Mouse (Mus musculus) embryo, embryonic 11.5 days (tissue): Measurements from ENCODE around the gene Rbm38.

ENCODE experiments used
- DNase-seq: peaks from one replicate; pipeline ENCODE4 v3.0.0-alpha.2; 2012; ENCODE audit warnings: low read depth, low spot score

Rbm38 gene

DNA sequence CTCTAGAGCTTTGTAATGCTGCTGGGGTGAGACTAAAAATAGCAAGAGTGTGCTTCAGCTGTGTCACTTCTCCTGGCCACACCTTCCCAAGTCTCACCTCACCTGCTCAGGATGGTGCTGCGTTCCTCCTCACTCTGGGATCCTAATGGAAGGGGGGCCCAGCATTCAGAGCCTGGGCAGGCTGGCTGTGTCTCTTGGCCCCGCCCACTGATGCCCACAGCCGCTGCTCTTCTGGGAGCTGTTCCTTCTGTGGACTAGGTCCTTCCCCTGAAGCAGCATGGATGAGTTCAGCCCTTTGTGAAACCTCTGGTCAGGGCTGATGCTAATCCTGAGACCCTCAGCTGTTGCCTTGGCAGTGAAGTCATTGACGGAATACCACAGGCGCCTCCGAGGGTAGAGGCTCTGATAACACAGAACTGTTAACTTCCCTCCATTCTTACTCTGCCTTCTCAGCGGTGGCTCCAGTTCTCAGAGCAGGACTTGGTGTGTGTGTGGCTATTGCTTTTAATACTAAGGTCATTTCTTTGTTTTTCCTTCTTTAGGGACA is 5.5 kb upstream of the Rbm38 start:
- no peak for DNase-seq

DNA sequence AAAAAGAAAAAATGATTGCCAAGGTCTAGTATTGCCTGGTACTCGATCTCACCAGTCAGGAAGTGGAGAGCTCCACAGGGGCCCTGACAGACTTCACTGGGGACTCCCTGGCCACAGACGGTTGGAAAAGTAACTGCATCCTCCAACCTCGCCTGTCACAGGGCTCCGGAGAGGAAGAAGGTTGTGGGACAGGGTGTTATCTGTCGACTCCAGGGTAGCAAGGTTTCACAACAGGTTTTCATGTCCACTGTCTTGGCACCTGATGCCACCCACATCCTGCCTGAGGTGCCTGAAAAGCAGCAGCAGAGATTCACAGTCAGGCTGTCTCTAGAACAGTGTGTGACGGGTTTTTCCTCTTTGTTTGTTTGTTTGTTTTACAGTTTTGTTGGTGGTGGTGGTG is 2.4 kb upstream of the Rbm38 start:
- no peak for DNase-seq

DNA sequence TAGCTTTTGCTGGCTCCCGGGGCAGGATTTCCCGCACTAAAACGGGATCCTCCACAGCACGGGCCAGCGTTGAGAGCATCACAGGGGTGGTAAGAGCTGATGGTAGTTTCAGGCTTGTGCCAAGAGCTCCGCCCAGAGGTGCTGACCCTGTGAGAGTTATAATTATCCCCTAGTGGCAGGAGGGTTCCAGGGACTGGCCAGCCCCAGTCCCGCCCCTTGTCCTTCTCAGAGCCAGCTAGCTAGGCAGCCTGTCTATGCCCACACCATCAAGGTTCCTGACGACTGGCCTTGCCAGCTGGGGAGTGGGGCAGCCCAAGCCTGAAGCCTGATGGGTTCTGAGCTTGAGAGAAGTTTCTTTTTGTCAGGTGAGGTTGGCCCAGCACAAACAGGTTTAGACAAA is 1.7 kb upstream of the Rbm38 start:
- DNase-seq: no peak

DNA sequence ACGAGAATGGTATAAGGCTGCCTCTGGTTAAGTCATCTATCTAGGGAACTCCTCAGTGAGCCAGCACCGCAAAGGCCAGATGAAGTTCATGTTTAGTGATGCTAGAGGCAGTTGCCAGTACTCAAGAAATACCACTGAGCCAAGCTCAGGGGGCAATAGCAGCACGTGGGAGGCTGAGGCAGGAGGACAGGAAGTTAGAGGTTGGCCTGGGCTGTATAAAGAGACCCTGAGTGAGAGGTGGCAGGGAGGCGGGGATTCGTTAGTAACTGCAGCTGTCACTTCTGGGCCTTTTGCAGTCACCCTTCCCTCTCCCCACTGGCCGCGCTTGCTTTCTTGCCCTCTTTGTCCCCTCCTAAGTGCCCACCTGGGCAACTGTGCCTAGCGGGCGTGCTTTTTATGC is 976 bp upstream of the Rbm38 start:
- DNase-seq: no peak

DNA sequence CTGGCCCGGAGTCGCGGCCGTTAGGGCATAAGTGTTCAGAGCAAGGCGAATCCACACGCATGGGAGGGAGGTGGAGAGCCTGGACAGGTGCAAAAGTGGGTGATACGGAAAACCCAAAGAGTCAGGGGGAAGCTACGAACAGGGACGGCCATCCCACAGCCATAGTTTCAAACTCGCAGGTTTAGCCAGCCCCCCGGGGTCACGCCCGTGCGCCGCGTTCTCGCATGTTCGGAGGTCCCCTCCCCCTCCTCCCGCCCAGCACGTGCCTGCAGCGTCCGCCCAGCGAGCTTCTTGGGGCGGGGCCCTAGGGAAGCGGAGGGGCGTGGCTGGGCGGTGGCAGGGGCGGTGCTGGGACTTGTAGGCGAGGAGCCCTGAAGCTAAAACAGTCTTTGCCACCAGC is 508 bp upstream of the Rbm38 start:
- peak; percentile 81 for DNase-seq

DNA sequence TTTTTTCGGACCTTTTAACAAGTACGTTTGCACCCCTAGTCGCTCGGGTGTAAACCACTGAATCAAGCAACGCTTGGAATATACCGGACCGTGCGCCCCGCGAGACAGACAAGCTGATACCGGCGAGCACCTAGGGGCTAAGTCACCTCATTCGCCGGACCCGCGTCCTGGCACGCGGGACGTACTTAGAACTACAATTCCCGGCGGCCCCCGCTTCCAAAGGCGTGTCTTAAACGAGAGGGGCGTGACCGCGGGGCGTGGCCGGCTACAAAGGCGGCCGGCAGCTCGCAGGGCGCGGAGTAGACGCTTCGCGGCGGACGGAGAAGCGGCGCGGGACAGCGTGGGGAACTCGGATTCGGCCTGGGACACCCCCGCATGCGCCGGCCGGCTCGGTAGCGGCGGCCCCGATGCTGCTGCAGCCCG is 1.3 kb downstream of the Rbm38 start:
- DNase-seq: peak; percentile 92

DNA sequence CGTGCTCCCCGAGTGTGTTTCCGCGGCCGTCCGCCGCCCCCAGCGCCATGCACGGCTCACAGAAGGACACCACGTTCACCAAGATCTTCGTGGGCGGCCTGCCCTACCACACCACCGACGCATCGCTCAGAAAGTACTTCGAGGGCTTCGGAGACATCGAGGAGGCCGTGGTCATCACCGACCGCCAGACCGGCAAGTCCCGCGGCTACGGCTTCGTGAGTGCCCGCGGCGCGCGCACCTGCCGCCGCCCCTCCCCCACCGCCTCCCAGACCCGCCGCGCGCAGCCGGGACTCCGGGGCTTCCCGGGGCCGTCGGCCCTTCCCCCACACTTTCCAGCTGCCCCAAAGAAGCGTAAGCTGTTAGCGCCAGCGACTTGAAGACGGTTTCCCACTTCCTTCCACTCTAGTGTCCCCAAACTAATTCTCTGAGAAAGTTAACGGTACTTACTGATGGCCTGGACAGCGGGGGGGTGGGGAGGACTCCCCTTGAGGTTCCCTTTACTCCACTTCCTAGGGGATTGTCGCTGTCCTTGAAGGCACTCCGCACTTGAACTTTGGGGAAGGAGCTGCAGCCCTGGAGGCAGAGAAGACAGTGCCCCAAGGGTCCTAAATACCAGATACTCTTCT is 1.9 kb downstream of the Rbm38 start:
- no peak for DNase-seq

DNA sequence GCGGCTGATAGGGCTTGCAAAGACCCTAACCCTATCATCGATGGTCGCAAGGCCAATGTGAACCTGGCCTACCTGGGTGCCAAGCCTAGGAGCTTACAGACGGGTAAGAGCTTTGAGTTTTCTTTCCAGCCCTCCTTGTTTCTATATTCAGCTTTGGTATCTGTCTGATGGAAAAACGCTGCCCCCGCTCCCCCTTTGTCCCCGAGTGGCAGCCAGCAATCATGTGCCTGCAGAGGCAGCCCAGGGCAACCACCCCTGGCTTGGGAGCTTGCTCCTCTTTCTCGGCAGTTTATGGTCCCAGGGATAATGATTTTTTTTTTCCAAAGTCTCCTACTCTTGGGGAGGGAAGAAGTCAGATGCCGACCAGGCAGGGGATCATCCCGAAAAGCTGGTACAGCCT is 2.5 kb downstream of the Rbm38 start:
- DNase-seq: no peak

DNA sequence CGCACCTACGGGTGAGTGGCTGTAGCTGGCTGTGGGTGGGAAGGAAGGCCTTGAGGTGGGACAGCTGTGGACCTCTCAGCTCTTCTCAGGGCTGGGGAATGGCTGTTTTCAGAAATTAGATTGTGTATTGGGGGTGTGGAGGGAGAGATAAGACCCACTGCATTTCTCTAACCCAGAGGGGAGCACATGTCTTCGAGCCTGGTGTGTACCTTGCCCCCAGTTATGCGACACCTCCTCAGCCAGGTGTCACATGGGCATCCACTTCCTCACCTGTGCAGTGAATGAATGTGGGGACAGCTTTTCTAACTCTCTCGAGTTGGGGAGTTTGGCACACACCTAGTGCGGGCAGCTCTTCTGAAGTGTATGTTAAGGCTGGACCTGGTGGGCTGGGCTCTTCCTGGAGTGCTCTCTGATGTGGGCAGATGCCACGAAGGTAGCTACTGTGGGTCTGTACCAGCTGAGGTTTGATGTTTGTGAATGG is 3.1 kb downstream of the Rbm38 start:
- DNase-seq: no peak

DNA sequence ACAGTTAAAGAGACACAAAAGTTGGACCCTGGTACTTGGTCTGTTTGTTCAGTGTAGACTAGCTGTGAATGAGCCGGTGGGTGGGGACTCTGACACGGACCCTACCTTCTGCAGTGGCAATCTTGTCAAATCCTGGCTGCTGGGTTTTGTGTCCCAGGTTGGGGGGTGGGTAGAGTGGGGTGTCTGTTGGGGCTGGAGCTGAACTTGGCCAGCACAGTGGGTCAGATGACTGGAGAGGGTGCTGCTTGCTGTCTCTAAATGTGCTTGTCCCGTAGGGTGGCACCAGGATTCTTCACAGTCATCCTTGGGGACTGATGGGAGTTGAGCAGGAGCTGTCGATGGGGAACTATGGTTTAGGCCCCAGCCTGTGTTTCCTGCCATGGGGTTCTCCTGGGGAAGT is 3.7 kb downstream of the Rbm38 start:
- DNase-seq: no peak

DNA sequence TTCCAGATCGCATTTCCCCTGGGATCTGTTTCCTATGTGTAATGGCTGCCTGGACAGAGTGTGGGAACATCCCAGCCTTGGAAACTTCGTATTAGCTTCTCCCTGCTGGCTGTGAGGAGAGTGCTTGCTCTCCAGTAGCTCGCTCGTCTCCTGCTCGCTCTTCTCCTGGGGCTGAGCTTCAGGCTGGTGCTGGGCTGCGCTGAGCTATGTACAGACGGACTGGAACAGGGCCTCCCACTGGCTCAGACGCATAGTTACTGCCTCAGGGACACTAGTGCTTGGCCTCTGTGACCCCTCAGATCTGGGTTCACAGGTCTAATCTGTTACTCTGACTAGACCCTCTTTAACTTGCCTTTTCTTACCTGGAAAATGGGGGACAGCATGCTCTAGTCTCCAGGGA is 4.1 kb downstream of the Rbm38 start:
- DNase-seq: no peak

DNA sequence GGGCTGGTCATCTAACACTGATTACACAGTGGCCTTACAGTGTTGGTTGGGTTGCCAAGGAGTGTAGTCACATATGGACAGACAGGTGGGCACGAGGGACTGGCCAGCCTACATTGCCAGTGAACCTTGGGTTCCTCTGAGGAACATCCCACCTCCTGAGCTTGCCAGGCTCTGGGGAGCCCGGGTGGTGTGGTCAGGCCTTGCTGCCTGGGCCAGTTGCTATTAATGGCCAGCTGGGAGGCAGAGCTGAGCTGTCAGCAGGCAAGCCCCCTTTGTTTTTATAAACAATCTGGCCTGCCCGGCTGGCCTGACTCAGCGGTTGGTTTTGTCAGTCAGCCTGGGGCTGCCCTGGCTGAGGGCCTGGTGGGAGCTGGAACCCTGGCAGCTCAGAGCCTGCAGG is 4.6 kb downstream of the Rbm38 start:
- no peak for DNase-seq

DNA sequence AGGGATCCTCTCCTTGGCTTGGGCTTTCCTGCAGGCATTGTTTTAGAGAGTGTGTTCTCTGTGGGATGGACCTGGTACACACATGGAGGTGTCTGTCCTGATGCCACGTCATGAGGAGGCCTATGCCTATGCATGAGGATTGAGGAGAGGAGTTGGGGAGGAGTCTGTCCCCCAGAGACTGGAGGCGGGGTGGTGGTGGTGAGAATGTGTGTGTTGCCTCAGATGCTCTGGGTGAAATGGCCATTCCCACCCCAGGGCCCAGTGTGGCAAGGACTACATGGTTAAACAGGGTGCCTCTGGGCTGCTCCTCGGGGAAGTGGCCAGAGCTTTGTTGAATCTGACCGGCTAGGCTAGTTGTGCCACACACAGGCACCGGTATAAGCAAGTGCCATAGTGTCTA is 6.0 kb downstream of the Rbm38 start:
- no peak for DNase-seq

DNA sequence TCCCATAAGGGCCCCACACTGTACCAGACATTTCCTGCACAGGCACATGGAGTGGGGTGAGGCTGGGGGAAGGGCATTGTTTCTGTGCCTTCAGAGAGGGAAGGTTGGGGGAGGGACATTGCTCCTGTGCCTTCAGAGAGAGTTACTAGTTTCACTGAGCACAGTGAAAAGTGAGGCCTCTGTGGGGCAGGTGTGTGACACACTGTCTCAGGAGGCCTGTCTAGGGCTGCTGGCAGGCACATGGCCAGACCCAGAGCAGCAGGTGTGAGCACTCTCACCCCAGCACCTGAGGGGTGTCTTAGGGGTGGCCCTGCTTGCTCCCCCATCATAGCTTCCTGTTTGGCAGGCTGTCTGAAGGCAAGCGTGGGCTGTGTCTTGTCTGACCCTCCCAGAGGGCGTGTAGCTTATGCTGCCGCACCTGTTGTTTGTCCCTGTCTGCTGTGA is 6.4 kb downstream of the Rbm38 start:
- DNase-seq: no peak

DNA sequence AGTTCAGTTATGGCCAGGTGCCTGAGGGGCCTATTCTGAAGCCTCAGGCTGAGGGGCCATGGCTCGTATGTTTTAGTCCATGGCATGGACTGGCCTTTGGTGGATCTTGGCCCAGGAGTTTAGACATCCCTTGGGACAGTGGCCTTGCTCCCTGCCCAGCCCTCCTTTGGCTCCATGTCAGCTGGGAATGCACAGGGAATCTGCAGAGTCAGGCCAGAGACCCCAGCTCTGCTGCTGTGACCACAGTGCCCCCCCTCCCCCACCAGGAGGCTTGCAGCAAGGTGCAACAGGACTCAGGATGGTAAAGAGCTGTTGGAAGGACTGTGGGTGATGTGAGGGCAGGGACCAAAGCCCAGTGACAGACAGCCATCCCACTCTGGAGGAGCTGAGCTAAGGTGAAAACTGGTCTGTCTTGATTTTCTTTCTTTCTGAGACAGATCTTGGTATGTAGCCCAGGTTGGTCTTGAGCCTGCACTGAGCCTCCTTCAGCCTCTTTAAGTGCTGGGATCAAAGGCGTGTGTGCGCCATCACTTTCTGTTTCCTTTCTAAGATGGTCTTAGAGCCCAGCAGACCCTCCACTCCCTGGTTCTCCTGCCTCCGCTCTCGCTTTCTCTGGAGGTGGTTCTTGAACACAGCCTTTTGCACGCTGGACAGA is 7.0 kb downstream of the Rbm38 start:
- DNase-seq: no peak

DNA sequence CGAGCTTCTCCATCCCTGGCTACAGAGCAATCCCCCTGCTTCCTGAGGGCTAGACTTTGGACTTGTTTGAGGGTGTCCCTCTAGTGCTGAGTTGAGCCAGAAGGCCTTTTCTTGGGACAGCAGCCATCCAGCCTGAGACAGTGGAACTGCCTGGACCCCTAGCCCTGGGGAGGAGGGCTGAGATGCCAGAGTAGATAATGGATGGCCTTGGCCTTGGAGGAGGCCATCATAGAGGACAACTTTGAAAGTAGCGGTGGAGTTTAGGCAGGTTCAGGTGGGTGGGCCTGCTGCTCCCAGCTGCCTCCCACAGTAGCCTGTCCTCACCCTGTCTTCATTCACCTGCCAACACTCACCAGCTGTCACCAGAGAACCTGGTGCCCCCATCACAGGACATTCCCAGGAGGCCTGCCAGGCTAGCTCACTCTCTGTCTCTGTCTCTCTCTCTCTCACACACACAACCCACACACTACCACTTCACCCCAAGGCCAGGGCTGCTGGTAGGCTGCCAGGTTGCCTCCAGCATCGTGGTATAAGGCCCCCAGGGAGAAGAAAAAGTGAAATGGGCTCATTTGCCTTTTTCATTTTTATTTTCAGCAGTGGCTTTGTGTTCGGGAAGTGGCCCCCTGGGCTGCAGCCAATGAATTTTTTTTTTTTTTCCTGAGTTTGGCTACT is 7.7 kb downstream of the Rbm38 start:
- DNase-seq: no peak

DNA sequence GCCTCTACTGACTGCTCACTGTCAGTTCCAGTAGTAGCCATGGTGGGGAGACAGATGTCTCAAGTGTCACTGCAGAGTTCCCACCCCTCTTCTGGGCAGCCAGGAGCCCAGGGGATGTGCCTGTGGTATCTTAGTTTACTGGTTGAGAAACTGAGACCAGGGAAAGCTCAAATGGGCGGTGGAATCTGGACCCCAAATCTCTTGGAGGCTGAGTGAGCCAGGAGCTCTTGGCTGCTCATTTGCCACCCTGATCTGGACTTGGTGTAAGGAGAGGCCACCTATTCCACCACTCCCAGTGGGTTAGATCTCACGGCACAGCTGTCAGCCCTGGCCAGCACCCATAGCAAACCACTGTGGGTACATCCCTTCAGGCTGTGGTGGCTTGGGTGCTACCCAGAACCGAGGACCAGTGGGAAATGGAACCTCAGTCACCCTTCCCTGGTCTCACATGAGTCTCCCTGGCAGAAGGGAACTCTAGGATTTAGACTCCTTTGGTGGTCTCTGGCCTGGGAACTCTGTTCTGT is 8.3 kb downstream of the Rbm38 start:
- DNase-seq: no peak

DNA sequence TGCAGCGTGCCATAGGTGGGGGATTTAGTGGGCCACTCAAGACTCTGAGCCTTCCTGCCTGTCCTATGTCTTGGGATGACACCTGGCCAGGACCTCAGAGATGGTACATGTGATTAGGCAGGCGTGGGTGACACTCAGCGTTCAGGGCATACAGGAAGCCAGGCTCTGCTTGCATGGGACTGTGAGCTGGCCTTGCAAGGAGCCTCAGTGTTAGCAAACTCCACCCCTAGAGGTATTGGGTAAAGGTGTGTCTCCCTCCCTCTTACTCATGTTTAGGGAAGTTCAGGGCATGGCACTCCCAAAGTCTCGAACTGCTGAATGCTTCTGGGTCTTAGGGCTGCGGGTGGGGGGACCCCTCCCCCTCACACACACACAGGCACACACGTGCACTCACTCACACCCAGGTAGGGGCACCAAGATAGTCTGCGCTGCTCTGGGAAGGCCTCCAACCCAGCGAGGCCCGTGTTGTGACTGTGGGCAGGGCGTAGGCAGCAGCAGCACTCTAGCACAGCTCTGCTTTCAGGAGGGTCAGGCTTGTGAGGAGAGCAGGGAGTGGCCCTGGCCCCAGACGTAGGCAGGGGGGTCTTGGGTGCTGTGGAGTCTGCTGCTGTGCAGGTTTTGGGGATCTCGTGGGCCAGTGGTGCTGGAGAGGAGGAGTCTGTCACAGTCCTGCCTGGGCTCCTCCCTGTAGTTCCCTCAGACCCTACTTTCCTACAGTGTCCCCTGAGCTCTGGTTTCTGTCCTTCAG is 10.5 kb downstream of the Rbm38 start:
- no peak for DNase-seq

DNA sequence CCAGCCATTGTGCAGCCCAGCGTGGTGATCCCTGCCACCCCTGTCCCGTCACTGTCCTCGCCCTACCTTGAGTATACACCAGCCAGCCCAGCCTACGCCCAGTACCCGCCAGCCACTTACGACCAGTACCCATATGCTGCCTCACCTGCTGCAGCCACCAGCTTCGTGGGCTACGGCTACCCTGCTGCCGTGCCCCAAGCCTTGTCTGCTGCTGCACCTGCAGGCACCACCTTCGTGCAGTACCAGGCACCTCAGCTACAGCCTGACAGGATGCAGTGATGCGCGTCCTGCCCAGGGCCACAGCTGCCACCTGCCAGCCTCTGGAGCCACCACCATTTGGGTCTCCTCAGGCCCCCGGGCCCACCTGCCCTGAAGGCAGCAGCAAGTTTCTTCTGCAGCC is 13.2 kb downstream of the Rbm38 start:
- DNase-seq: no peak

DNA sequence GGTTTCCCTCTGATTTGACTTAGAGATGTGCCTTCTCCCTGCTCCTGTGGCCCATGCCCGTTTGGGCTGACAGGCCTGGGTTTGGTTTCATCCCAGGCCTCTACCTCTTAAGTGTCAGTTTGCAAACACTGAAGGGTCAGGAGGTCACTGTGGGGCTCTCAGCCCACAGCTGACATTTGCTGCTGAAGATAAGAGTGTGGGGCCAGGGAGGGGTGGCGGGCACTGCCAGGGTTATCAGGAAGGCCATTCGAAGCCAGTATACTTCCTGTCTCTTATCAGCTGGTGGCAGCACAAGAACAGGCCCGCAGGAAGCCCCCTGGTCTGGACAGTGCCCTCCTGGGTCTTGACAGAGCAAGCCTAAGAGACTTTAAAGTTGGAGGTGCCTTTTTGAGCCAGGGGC is 14.7 kb downstream of the Rbm38 start:
- DNase-seq: no peak

DNA sequence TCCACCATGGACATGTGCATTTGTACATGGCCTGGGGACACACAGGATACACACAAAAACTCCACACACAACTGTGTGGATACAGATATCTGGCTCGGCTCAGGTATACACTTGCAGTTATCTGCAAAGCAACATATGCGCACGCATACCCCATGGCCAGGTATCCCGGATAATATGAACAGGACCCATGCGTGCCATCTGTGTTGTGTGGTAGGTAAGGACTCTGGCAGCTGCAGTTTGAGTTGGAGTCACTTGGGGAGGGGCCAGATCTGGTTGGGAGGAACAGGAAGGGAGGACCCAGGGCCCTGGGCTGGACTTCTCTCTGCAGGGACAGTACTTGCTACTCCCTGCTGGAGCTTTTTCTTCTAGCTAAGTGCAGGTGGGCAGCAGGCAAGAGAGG is 15.4 kb downstream of the Rbm38 start:
- no peak for DNase-seq

DNA sequence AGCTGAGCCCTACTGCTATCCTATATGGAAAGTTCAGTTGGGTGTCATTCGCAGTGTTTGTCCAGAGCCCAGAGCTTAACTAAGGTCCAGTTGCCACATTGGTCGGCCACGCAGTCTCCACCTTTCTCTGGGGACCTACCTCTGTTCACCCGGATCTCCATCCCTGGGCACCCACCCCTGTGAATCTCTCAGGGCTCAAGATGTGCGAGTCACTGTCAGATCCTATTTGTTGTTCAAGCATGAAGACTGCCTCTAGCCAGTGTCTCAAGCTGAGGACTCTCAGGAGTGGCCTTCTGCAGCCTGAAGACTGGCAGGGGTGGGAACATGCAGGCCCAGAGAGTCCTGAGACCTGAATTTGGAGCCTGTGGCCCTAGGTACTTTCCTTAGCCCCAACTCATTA is 15.8 kb downstream of the Rbm38 start:
- no peak for DNase-seq
